Mouse (Mus musculus) forebrain, postnatal 0 days (tissue): ENCODE data around the gene Rnf224. TPM values are rescaled to one million over a fixed set of nuclear protein-coding genes. Genes with fewer than 3 reads are reported as not detected.
A peak's percentile ranks its signal among the peaks of the same experiment; 100 is the strongest.

Experiments
- ATAC-seq: fragments of 200-750 bp; cut with Nextera tagmentation; 2 replicates; pipeline ENCODE4 v1.8.0; 2017; ENCODE audit warnings: mild to moderate bottlenecking, moderate library complexity
- DNase-seq: peaks from one replicate; pipeline ENCODE4 v3.0.0-alpha.2; 2015
- H3K27ac ChIP-seq: fragments of 300-500 bp; sonication (generic); 2 replicates; pipeline ENCODE4 v1.5.1; 2014; ENCODE audit warnings: low read depth, mild to moderate bottlenecking, antibody characterized with exemption, low read length, moderate library complexity, mixed read lengths
- H3K27me3 ChIP-seq: fragments of 300-500 bp; sonication (generic); 2 replicates; pipeline ENCODE4 v1.6.1; 2014; ENCODE audit warnings: mild to moderate bottlenecking, low read length, mixed read lengths; ENCODE audit not compliant: insufficient read depth
- H3K36me3 ChIP-seq: fragments of 300-500 bp; sonication (generic); 2 replicates; pipeline ENCODE4 v1.6.1; 2014; ENCODE audit warnings: mild to moderate bottlenecking, moderate library complexity; ENCODE audit not compliant: insufficient read depth
- H3K4me1 ChIP-seq: fragments of 300-500 bp; sonication (generic); 2 replicates; pipeline ENCODE4 v1.6.1; 2014; ENCODE audit warnings: antibody characterized with exemption; ENCODE audit not compliant: insufficient read depth
- H3K4me2 ChIP-seq: fragments of 300-500 bp; sonication (generic); 2 replicates; pipeline ENCODE4 v1.6.1; 2014; ENCODE audit warnings: low read depth, mild to moderate bottlenecking, moderate library complexity
- H3K4me3 ChIP-seq: fragments of 300-500 bp; sonication (generic); 2 replicates; pipeline ENCODE4 v1.5.1; 2014; ENCODE audit warnings: low read depth, low read length, mixed read lengths
- H3K9ac ChIP-seq: fragments of 300-500 bp; sonication (generic); 2 replicates; pipeline ENCODE4 v1.6.1; 2014; ENCODE audit warnings: mild to moderate bottlenecking
- H3K9me3 ChIP-seq: fragments of 300-500 bp; sonication (generic); 2 replicates; pipeline ENCODE4 v1.6.1; 2016; ENCODE audit warnings: low read length
- CTCF ChIP-seq: sonication (generic); IDR thresholded peaks from 2 replicates; pipeline ENCODE4 v1.5.1; 2016; ENCODE audit warnings: antibody characterized with exemption, control low read depth, low read depth
- WGBS: fragments of 180-500 bp; shearing (Covaris S2); extraction: QIAGEN DNeasy Blood & Tissue Kit; methylation state at CpG from one replicate; pipeline ENCODE4 v1.1.7; 2014; 5-methylcytosine and 5-hydroxymethylcytosine counted together
- polyA plus RNA-seq: library from polyadenylated mRNA; unstranded; fragments of >200 nt; fragmentation: Nextera tagmentation; extraction: Ambion mirVana; gene quantifications from 2 replicates; pipeline ENCODE4 v1.2.1, GENCODE M21; 2015
- total RNA-seq: library from RNA; depleted of rRNA; stranded (reverse); fragments of >200 nt; gene quantifications from 2 replicates; pipeline ENCODE4 v1.2.3, GENCODE M21; 2014

Gene Rnf224
- total and polyA plus RNA-seq, 2 experiments from 2014 or later, result not detected

DNA sequence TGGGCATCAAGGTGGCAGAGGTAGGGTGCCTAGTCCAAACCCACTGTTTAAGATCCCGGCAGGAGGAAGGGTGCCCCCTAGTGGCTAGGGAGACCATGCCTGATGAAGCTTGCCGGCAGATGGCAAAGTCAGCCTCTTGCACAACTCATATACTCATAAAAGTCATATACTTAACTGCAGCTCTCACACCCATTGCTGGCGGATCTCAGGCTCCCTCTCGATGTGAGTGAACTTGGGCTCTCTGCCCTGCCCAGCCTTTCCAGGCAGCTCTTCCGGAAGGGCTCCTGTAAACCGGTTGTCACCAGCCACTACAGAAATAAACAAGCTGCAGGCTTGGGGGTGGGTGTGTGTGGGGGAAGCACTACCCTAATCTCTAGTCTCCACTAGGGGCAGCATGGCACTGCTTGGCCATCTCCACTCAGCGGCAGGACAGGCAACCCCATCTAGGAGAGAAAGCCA is 8.1 kb downstream of the Rnf224 start:
- 1% methylated on average over 7 of the region's 7 CpGs for WGBS
- ATAC-seq, result peak; percentile 25

DNA sequence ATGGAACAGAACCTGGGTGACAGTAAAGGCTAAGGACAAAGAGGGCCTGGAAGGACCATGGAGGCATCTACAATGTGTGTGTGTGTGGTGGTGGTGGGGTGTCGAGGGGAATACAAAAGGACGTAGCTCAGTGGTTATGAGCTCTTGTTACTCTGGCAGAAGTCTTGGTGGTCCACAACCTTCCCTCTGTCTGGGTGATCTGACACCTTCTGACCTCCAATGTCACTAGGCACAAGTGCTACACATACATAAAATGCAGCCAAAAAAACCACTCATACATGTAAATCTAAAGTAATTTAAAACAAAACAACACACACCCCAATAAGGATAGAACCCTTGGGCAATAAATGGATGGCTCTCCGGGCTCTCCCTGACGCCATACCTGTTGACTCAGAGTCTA is 9.2 kb downstream of the Rnf224 start:
- WGBS, result 91% methylated on average over 4 of the region's 4 CpGs
- ATAC-seq, result no peak

More for the DNA sequence above, 8.1 kb downstream of the Rnf224 start:
- H3K27me3 ChIP-seq, result no peaks in the 10 kb centered on the region
- peak overlapping the region; percentile 35 for H3K4me2 ChIP-seq
- TF ChIP-seq CTCF, result peak; percentile 72
- peak; percentile 86 for DNase-seq
- H3K4me3 ChIP-seq, result peak overlapping the region; percentile 11; the same call in 1 of the 2 replicates
- peak overlapping the region; percentile 78 for H3K27ac ChIP-seq
- H3K9ac ChIP-seq, result 0 out of 2 replicates have a peak overlapping the region, but pooled peaks have one; percentile 26
- H3K36me3 ChIP-seq, result no peaks in the 10 kb centered on the region
- H3K4me1 ChIP-seq, result peaks cover 15% of the 10 kb centered on the region; the same call in 1 of the 2 replicates
- no peaks in the 10 kb centered on the region for H3K9me3 ChIP-seq

DNA sequence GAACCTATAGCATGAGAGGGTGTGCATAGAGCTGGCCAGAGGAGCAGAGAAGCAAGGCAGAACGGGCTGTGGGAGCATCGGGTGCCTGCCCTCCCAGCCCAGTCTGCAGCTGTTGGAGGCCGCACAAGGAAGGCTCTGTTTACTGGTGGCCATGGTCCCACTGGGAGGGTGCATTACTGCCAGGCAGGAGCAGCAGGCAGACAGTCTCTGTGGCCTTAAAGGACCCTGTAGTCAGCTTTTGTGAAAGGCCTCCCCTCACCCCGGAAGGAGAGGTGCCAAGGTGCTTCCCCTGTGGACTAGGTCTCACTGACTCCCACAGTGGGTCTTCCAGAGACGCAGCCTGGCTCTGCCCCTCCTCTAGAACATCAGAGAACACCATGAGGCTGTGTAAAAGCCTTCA is 9.7 kb downstream of the Rnf224 start:
- Histone ChIP-seq H3K9me3 (no peaks in the 10 kb centered on the region), H3K9ac (no peak overlapping the region), H3K4me3 (no peak overlapping the region), H3K27me3 (no peaks in the 10 kb centered on the region), H3K36me3 (no peaks in the 10 kb centered on the region), H3K4me1 (peaks cover 18% of the 10 kb centered on the region; the same call in 1 of the 2 replicates), H3K4me2 (no peak overlapping the region), H3K27ac (no peak overlapping the region; the same call in 1 of the 2 replicates)
- ATAC-seq, result no peak
- no peak for DNase-seq
- TF ChIP-seq CTCF, result no peak
- 83% methylated on average over 5 of the region's 5 CpGs for WGBS

More for the DNA sequence above, 9.2 kb downstream of the Rnf224 start:
- no peaks in the 10 kb centered on the region for H3K36me3 ChIP-seq
- no peak overlapping the region for H3K4me3 ChIP-seq
- no peak overlapping the region for H3K9ac ChIP-seq
- H3K27me3 ChIP-seq, result no peaks in the 10 kb centered on the region
- no peak for TF ChIP-seq CTCF
- DNase-seq, result no peak
- no peak overlapping the region for H3K27ac ChIP-seq
- H3K4me1 ChIP-seq, result peaks cover 18% of the 10 kb centered on the region; the same call in 1 of the 2 replicates
- H3K9me3 ChIP-seq, result no peaks in the 10 kb centered on the region
- no peak overlapping the region for H3K4me2 ChIP-seq

DNA sequence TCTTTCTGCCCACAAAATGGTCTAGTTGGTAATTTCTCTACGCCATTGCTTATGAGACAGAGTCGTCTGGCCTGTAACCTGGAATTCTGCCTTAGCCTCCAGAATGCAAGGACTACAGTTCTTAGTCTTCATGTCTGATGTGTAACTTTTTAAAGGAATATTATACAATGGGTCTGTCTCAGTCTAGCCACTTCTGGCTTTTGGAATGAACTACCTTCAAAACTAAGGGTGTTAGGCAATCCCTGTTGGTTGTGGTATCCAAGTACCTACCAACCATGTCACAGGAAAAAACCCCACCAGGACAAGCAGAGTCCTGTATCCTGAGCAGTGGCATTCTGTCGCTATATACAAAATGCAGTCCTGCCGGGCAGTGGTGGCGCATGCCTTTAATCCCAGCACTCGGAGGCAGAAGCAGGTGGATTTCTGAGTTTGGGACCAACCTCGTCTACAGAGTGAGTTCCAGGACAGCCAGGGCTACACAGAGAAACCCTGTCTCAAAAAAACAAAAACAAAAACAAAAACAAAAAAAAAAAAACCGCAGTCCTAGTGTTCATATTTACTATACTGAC is 10.7 kb downstream of the Rnf224 start:
- WGBS, result 73% methylated on average over 8 of the region's 8 CpGs
- H3K4me1 ChIP-seq, result peaks cover 18% of the 10 kb centered on the region; the same call in 1 of the 2 replicates
- DNase-seq (no peak), ATAC-seq (no peak)
- H3K27me3 ChIP-seq, result no peaks in the 10 kb centered on the region
- no peaks in the 10 kb centered on the region for H3K36me3 ChIP-seq
- H3K27ac ChIP-seq, result peak overlapping the region; percentile 96
- H3K9me3 ChIP-seq, result no peaks in the 10 kb centered on the region
- no peak overlapping the region for H3K4me3 ChIP-seq
- H3K9ac ChIP-seq, result no peak overlapping the region
- TF ChIP-seq CTCF, result no peak
- H3K4me2 ChIP-seq, result peak overlapping the region; percentile 58; the same call in 1 of the 2 replicates

DNA sequence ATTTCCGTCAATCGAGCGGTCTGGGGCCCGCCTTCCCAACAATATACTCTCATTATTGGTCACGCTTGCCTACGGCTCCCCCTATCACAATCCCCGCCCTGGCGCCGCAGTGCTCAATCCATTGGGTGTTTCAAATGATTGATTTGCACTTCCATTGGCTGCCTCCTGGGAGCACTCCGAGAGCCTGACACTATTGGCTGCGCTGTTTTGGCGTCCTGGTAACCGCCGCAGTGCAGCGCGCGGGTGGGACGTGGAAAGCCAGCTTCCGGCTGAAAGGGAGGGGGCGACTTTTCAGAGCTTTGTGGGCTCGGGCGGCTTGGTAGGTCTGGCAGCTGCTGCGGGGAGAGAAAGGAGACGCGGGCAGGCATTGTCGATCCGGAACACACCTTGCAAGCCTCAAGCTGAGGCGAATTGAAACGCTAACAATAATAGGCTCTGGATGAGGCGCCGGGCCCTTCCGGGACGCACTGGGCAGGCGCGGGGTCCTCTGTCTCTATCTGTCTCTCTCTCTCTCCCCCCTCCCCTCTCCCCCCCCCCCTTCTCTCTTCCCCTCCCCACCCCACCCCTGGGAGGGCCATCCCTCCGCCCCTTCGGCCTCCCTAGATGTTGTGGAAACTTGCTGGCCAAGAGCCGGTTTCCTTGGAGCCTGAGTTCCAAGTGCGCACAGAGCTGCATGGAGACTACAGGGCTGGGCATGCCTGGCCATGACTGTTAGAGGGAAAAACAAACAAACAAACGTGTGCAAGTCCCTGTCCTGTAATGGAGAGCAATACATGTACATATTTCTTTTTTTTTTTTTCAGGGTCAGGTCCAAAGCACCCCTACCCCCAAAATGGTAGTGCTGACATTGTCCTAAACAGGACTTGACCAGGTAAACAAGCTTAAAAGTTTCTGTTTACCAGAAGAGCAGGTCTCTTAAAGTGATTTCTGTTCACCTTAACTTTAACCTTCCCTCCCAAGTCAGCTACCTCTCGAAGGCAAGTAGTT is 11.5 kb downstream of the Rnf224 start:
- ATAC-seq (peak; percentile 96), DNase-seq (peak; percentile 100)
- H3K4me3 ChIP-seq, result peak overlapping the region; percentile 88
- H3K27me3 ChIP-seq, result no peaks in the 10 kb centered on the region
- 2% methylated on average over 41 of the region's 41 CpGs for WGBS
- peak overlapping the region; percentile 63 for H3K9ac ChIP-seq
- peak overlapping the region; percentile 58 for H3K4me2 ChIP-seq
- peak overlapping the region; percentile 96 for H3K27ac ChIP-seq
- peaks cover 18% of the 10 kb centered on the region; the same call in 1 of the 2 replicates for H3K4me1 ChIP-seq
- H3K36me3 ChIP-seq, result no peaks in the 10 kb centered on the region
- 0 out of 2 replicates have a peak, but pooled peaks have one; percentile 11 for TF ChIP-seq CTCF
- no peaks in the 10 kb centered on the region for H3K9me3 ChIP-seq

DNA sequence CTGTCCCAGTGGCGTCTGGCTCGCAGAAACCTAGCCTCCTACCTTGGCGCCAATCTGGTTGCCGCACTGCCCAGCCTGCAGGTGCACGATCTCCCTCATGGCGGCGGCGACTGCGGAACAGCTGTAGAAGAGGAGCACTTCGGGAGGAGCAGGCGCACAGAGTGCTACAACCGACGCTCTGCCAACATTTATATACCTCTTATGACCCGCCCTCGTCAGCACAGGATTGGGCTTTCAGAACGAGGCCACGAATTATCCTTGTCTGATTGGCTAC is 12.2 kb downstream of the Rnf224 start, which contains the start of gene Tubb4b:
Gene Tubb4b (minus strand): TSS at position 211 of the 274 bp plus-strand sequence.
- Histone ChIP-seq H3K4me2 (peak within 1 kb of the TSS; percentile 78), H3K4me1 (peaks cover 18% of the 10 kb centered on the region; the same call in 1 of the 2 replicates), H3K4me3 (peak within 1 kb of the TSS; percentile 88), H3K27ac (peak within 1 kb of the TSS; percentile 96), H3K27me3 (no peaks in the 10 kb centered on the region), H3K9me3 (no peaks in the 10 kb centered on the region), H3K9ac (peak within 1 kb of the TSS; percentile 86), H3K36me3 (no peaks in the 10 kb centered on the region)
- ATAC-seq (no peak), DNase-seq (no peak)
- TF ChIP-seq CTCF, result peak; percentile 60
- WGBS, result 3% methylated on average over 17 of the region's 17 CpGs
